Mouse (Mus musculus) forebrain, postnatal 0 days (tissue): Measurements from ENCODE around the gene Tigd4. TPM values are rescaled to one million over a fixed set of nuclear protein-coding genes. Genes with fewer than 3 reads are reported as not detected.

ENCODE experiments used
- ATAC-seq: fragments of 200-750 bp; cut with Nextera tagmentation; 2 replicates; pipeline ENCODE4 v1.8.0; 2017; ENCODE audit warnings: mild to moderate bottlenecking, moderate library complexity
- DNase-seq: peaks from one replicate; pipeline ENCODE4 v3.0.0-alpha.2; 2015
- H3K27ac ChIP-seq: fragments of 300-500 bp; sonication (generic); 2 replicates; pipeline ENCODE4 v1.5.1; 2014; ENCODE audit warnings: low read depth, mild to moderate bottlenecking, antibody characterized with exemption, low read length, moderate library complexity, mixed read lengths
- H3K27me3 ChIP-seq: fragments of 300-500 bp; sonication (generic); 2 replicates; pipeline ENCODE4 v1.6.1; 2014; ENCODE audit warnings: mild to moderate bottlenecking, low read length, mixed read lengths; ENCODE audit not compliant: insufficient read depth
- H3K36me3 ChIP-seq: fragments of 300-500 bp; sonication (generic); 2 replicates; pipeline ENCODE4 v1.6.1; 2014; ENCODE audit warnings: mild to moderate bottlenecking, moderate library complexity; ENCODE audit not compliant: insufficient read depth
- H3K4me1 ChIP-seq: fragments of 300-500 bp; sonication (generic); 2 replicates; pipeline ENCODE4 v1.6.1; 2014; ENCODE audit warnings: antibody characterized with exemption; ENCODE audit not compliant: insufficient read depth
- H3K4me2 ChIP-seq: fragments of 300-500 bp; sonication (generic); 2 replicates; pipeline ENCODE4 v1.6.1; 2014; ENCODE audit warnings: low read depth, mild to moderate bottlenecking, moderate library complexity
- H3K4me3 ChIP-seq: fragments of 300-500 bp; sonication (generic); 2 replicates; pipeline ENCODE4 v1.5.1; 2014; ENCODE audit warnings: low read depth, low read length, mixed read lengths
- H3K9ac ChIP-seq: fragments of 300-500 bp; sonication (generic); 2 replicates; pipeline ENCODE4 v1.6.1; 2014; ENCODE audit warnings: mild to moderate bottlenecking
- H3K9me3 ChIP-seq: fragments of 300-500 bp; sonication (generic); 2 replicates; pipeline ENCODE4 v1.6.1; 2016; ENCODE audit warnings: low read length
- CTCF ChIP-seq: sonication (generic); IDR thresholded peaks from 2 replicates; pipeline ENCODE4 v1.5.1; 2016; ENCODE audit warnings: antibody characterized with exemption, control low read depth, low read depth
- WGBS: fragments of 180-500 bp; shearing (Covaris S2); extraction: QIAGEN DNeasy Blood & Tissue Kit; methylation state at CpG from one replicate; pipeline ENCODE4 v1.1.7; 2014; 5-methylcytosine and 5-hydroxymethylcytosine counted together
- polyA plus RNA-seq: library from polyadenylated mRNA; unstranded; fragments of >200 nt; fragmentation: Nextera tagmentation; extraction: Ambion mirVana; gene quantifications from 2 replicates; pipeline ENCODE4 v1.2.1, GENCODE M21; 2015
- total RNA-seq: library from RNA; depleted of rRNA; stranded (reverse); fragments of >200 nt; gene quantifications from 2 replicates; pipeline ENCODE4 v1.2.3, GENCODE M21; 2014; rRNA removed

The Tigd4 gene
- total and polyA plus RNA-seq, 2 experiments from 2014 or later: not detected

- H3K4me1 ChIP-seq: no peaks in the 10 kb centered on the region
- H3K9me3 ChIP-seq: no peaks in the 10 kb centered on the region
- H3K4me3 ChIP-seq: no peak overlapping the region
- TF ChIP-seq CTCF: no peak
- H3K4me2 ChIP-seq: no peak overlapping the region
- H3K9ac ChIP-seq: no peak overlapping the region
- H3K27ac ChIP-seq: no peak overlapping the region
- WGBS: 88% methylated on average over 9 of the region's 9 CpGs
- no peaks in the 10 kb centered on the region for H3K27me3 ChIP-seq
- ATAC-seq (no peak), DNase-seq (no peak)
- H3K36me3 ChIP-seq: no peaks in the 10 kb centered on the region
Observed at GRCm38 (mm10) chr3:84645156-84646006, 52.0 kb downstream of the Tigd4 start.

DNA sequence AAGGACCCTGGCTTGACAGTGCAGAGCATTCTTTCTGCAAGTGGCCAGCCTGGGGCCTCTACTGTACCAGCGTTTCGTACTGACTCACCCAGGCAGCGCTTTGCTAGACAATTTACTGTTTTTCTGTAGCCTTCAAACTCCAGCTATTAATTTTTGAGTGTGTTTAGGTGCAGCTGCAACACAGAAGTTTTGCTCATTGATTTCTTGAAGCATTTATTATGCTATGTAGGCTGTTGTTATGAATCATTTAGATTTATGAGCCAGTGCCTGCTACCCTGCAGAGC lies 52.6 kb downstream of the Tigd4 start:
- Histone ChIP-seq H3K4me1 (no peaks in the 10 kb centered on the region), H3K27me3 (no peaks in the 10 kb centered on the region), H3K9ac (no peak overlapping the region), H3K27ac (no peak overlapping the region), H3K4me3 (no peak overlapping the region), H3K4me2 (no peak overlapping the region), H3K9me3 (no peaks in the 10 kb centered on the region), H3K36me3 (no peaks in the 10 kb centered on the region)
- DNase-seq (no peak), ATAC-seq (no peak)
- WGBS: 93% methylated on average over 3 of the region's 3 CpGs
- TF ChIP-seq CTCF: no peak

DNA sequence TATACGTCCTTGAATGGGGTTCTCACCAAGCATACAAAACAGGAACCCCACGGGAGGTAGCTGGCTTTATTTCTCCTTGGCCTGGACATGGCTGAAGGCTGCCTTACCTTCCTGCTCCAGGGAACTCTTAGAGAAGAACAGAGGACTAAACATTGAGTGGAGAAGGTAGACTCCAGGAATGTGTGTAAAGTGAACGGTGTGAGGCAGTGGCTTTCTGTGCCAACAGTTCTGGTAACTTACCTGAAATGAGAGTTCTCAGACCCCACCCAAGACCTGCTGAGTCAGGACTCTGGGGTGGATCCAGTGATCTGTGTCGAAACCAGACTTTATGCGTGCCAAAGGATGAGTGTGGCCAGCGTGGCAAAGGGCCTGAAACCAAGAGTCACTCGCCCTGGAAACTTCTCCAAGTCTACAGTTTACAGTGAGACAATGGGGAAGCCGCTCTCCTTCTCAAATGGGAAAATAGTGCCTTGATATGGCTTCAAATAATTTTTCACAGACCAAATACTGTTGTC lies 53.0 kb downstream of the Tigd4 start:
- H3K4me3 ChIP-seq: no peak overlapping the region
- no peak for ATAC-seq
- DNase-seq: no peak

More for the DNA sequence above, 53.0 kb downstream of the Tigd4 start:
- Histone ChIP-seq H3K4me1 (no peaks in the 10 kb centered on the region), H3K9me3 (no peaks in the 10 kb centered on the region), H3K27me3 (no peaks in the 10 kb centered on the region), H3K27ac (no peak overlapping the region), H3K4me2 (no peak overlapping the region), H3K9ac (no peak overlapping the region), H3K36me3 (no peaks in the 10 kb centered on the region)
- 78% methylated on average over 8 of the region's 8 CpGs for WGBS
- TF ChIP-seq CTCF: no peak

Other genes with a start within 250 kb of the Tigd4 start
- 3.5 and 3.7 TPM in 2 replicates for gene Fhdc1, start 113.1 kb upstream of the Tigd4 start, total RNA-seq
- gene Fhdc1, start 113.1 kb upstream of the Tigd4 start, polyA plus RNA-seq: 1.6 and 1.7 TPM in 2 replicates
- gene Arfip1, start 10.9 kb upstream of the Tigd4 start, total RNA-seq: 22.3 and 26.8 TPM in 2 replicates
- gene Arfip1, start 10.9 kb upstream of the Tigd4 start, polyA plus RNA-seq: 15.3 and 18.8 TPM in 2 replicates
- 0.38 TPM in 2 replicates for gene Tmem154, start 72.6 kb downstream of the Tigd4 start, total RNA-seq
- 1.1 and 1.2 TPM in 2 replicates for gene Tmem154, start 72.6 kb downstream of the Tigd4 start, polyA plus RNA-seq
- gene Fbxw7, start 221.7 kb downstream of the Tigd4 start, total RNA-seq: 69.5 and 84.1 TPM in 2 replicates
- gene Fbxw7, start 221.7 kb downstream of the Tigd4 start, polyA plus RNA-seq: 43.6 and 46.3 TPM in 2 replicates